Mouse (Mus musculus): Measurements from ENCODE around the gene Ap5z1.

The Ap5z1 gene

GRCm38 (mm10) chr5:142439911-142440432 is 23.8 kb upstream of the Ap5z1 start:
- no peak for DNase-seq (ENCODE audit: extremely low spot score)

- peak; percentile 88 for DNase-seq (ENCODE audit: extremely low spot score)
These were observed 23.1 kb upstream of the Ap5z1 start for GRCm38 (mm10) chr5:142440451-142441147.

- no peak for DNase-seq (ENCODE audit: extremely low spot score)
These were observed 22.3 kb upstream of the Ap5z1 start for GRCm38 (mm10) chr5:142441332-142442044.

GRCm38 (mm10) chr5:142442045-142442440 is 21.7 kb upstream of the Ap5z1 start:
- DNase-seq (ENCODE audit: extremely low spot score): no peak

- no peak for DNase-seq (ENCODE audit: extremely low spot score)
These were observed 20.2 kb upstream of the Ap5z1 start for GRCm38 (mm10) chr5:142443514-142443913.

- no peak for DNase-seq (ENCODE audit: extremely low spot score)
These were observed 19.8 kb upstream of the Ap5z1 start for GRCm38 (mm10) chr5:142443994-142444393.

GRCm38 (mm10) chr5:142444791-142445531 is 18.8 kb upstream of the Ap5z1 start:
- DNase-seq (ENCODE audit: extremely low spot score): no peak

- no peak for DNase-seq (ENCODE audit: extremely low spot score)
These were observed 18.0 kb upstream of the Ap5z1 start for GRCm38 (mm10) chr5:142445709-142446108.

GRCm38 (mm10) chr5:142448076-142448475 is 15.7 kb upstream of the Ap5z1 start:
- DNase-seq (ENCODE audit: extremely low spot score): peak; percentile 93

GRCm38 (mm10) chr5:142448623-142449022 is 15.1 kb upstream of the Ap5z1 start:
- no peak for DNase-seq (ENCODE audit: extremely low spot score)

GRCm38 (mm10) chr5:142450846-142451245 is 12.9 kb upstream of the Ap5z1 start:
- no peak for DNase-seq (ENCODE audit: extremely low spot score)

- peak; percentile 83 for DNase-seq (ENCODE audit: extremely low spot score)
These were observed 12.0 kb upstream of the Ap5z1 start for GRCm38 (mm10) chr5:142451759-142452158.

- no peak for DNase-seq (ENCODE audit: extremely low spot score)
These were observed 10.0 kb upstream of the Ap5z1 start for GRCm38 (mm10) chr5:142453742-142454141.

- DNase-seq (ENCODE audit: extremely low spot score): no peak
These were observed 7.4 kb upstream of the Ap5z1 start for GRCm38 (mm10) chr5:142456318-142456717.

GRCm38 (mm10) chr5:142457345-142457744 is 6.4 kb upstream of the Ap5z1 start:
- no peak for DNase-seq (ENCODE audit: extremely low spot score)

- DNase-seq (ENCODE audit: extremely low spot score): no peak
These were observed 4.8 kb upstream of the Ap5z1 start for GRCm38 (mm10) chr5:142458791-142459557.

- DNase-seq (ENCODE audit: extremely low spot score): no peak
These were observed 3.9 kb upstream of the Ap5z1 start for GRCm38 (mm10) chr5:142459834-142460233.

GRCm38 (mm10) chr5:142461942-142462640 is 1.7 kb upstream of the Ap5z1 start:
- DNase-seq (ENCODE audit: extremely low spot score): no peak

GRCm38 (mm10) chr5:142462641-142462948 is 1.1 kb upstream of the Ap5z1 start:
- DNase-seq (ENCODE audit: extremely low spot score): no peak

- DNase-seq (ENCODE audit: extremely low spot score): no peak
These were observed 733 bp upstream of the Ap5z1 start for GRCm38 (mm10) chr5:142463011-142463410.

GRCm38 (mm10) chr5:142468375-142468774 is 4.6 kb downstream of the Ap5z1 start:
- no peak for DNase-seq (ENCODE audit: extremely low spot score)
